Mouse (Mus musculus) forebrain, embryonic 13.5 days (tissue): ENCODE results near the gene Srcin1. TPM values are rescaled to one million over a fixed set of nuclear protein-coding genes. Genes with fewer than 3 reads are reported as not detected.

ENCODE experiments used
- ATAC-seq: fragments of 200-750 bp; cut with Nextera tagmentation; 2 replicates; pipeline ENCODE4 v1.8.0; 2017
- H3K27ac ChIP-seq: fragments of 300-500 bp; sonication (generic); 2 replicates; pipeline ENCODE4 v1.5.1; 2015; ENCODE audit warnings: inconsistent platforms, mild to moderate bottlenecking, moderate library complexity
- H3K27me3 ChIP-seq: fragments of 300-500 bp; sonication (generic); 2 replicates; pipeline ENCODE4 v1.6.1; 2015; ENCODE audit warnings: mild to moderate bottlenecking, inconsistent platforms
- H3K36me3 ChIP-seq: fragments of 300-500 bp; sonication (generic); 2 replicates; pipeline ENCODE4 v1.6.1; 2015; ENCODE audit warnings: mild to moderate bottlenecking, inconsistent platforms; ENCODE audit not compliant: poor library complexity, severe bottlenecking
- H3K4me1 ChIP-seq: fragments of 300-500 bp; sonication (generic); 2 replicates; pipeline ENCODE4 v1.6.1; 2015; ENCODE audit warnings: inconsistent platforms
- H3K4me2 ChIP-seq: fragments of 300-500 bp; sonication (generic); 2 replicates; pipeline ENCODE4 v1.6.1; 2015; ENCODE audit warnings: inconsistent platforms, mild to moderate bottlenecking, moderate library complexity
- H3K4me3 ChIP-seq: fragments of 300-500 bp; sonication (generic); 2 replicates; pipeline ENCODE4 v1.5.1; 2015; ENCODE audit warnings: mild to moderate bottlenecking, inconsistent platforms
- H3K9ac ChIP-seq: fragments of 300-500 bp; sonication (generic); 2 replicates; pipeline ENCODE4 v1.6.1; 2015; ENCODE audit warnings: mild to moderate bottlenecking, inconsistent platforms
- H3K9me3 ChIP-seq: fragments of 300-500 bp; sonication (generic); replicated peaks from 2 replicates; pipeline ENCODE4 v1.6.1; 2016; ENCODE audit warnings: inconsistent platforms
- WGBS: fragments of 180-500 bp; shearing (Covaris S2); methylation state at CpG from one replicate; pipeline ENCODE4 v1.1.7; 2015; 5-methylcytosine and 5-hydroxymethylcytosine counted together
- polyA plus RNA-seq: library from polyadenylated mRNA; unstranded; fragments of >200 nt; fragmentation: Nextera tagmentation; extraction: Ambion mirVana; gene quantifications from 2 replicates; pipeline ENCODE4 v1.2.1, GENCODE M21; 2015

The Srcin1 gene
- polyA plus RNA-seq, 1 experiment from 2014 or later: 5.6 TPM

- Histone ChIP-seq H3K4me3 (no peak overlapping the region), H3K27ac (no peak overlapping the region), H3K9ac (no peak overlapping the region), H3K27me3 (peaks cover 27% of the 10 kb centered on the region), H3K4me1 (no peaks in the 10 kb centered on the region), H3K9me3 (no peaks in the 10 kb centered on the region), H3K4me2 (no peak overlapping the region), H3K36me3 (peaks cover 54% of the 10 kb centered on the region)
- ATAC-seq: no peak
- 78% methylated on average over 10 of the region's 10 CpGs for WGBS
Measured at GRCm38 (mm10) chr11:97466444-97467160, 109.4 kb downstream of the Srcin1 start.

GRCm38 (mm10) chr11:97465957-97466356, 110.0 kb downstream of the Srcin1 start:
- Histone ChIP-seq H3K4me1 (no peaks in the 10 kb centered on the region), H3K27ac (no peak overlapping the region), H3K9ac (no peak overlapping the region), H3K4me3 (no peak overlapping the region), H3K4me2 (no peak overlapping the region), H3K27me3 (peaks cover 32% of the 10 kb centered on the region), H3K9me3 (no peaks in the 10 kb centered on the region), H3K36me3 (peaks cover 54% of the 10 kb centered on the region)
- WGBS: 81% methylated on average over 12 of the region's 12 CpGs
- ATAC-seq: no peak

GRCm38 (mm10) chr11:97463991-97464390, 112.0 kb downstream of the Srcin1 start:
- no peak overlapping the region for H3K27ac ChIP-seq
- peaks cover 63% of the 10 kb centered on the region for H3K36me3 ChIP-seq
- H3K9ac ChIP-seq: no peak overlapping the region; the same call in 1 of the 2 replicates
- H3K4me1 ChIP-seq: no peaks in the 10 kb centered on the region
- H3K4me3 ChIP-seq: no peak overlapping the region
- no peak for ATAC-seq
- peaks cover 32% of the 10 kb centered on the region for H3K27me3 ChIP-seq
- no peak overlapping the region for H3K4me2 ChIP-seq
- no peaks in the 10 kb centered on the region for H3K9me3 ChIP-seq
- 86% methylated on average over 4 of the region's 4 CpGs for WGBS

GRCm38 (mm10) chr11:97463166-97463565, 112.8 kb downstream of the Srcin1 start:
- ATAC-seq: no peak
- Histone ChIP-seq H3K27ac (no peak overlapping the region), H3K4me1 (no peaks in the 10 kb centered on the region), H3K9ac (no peak overlapping the region), H3K4me3 (no peak overlapping the region), H3K36me3 (peaks cover 69% of the 10 kb centered on the region), H3K27me3 (peaks cover 32% of the 10 kb centered on the region), H3K4me2 (no peak overlapping the region), H3K9me3 (no peaks in the 10 kb centered on the region)
- 30% methylated on average over 30 of the region's 33 CpGs for WGBS

GRCm38 (mm10) chr11:97462538-97462937, 113.4 kb downstream of the Srcin1 start:
- Histone ChIP-seq H3K27me3 (peaks cover 32% of the 10 kb centered on the region), H3K9me3 (no peaks in the 10 kb centered on the region), H3K4me2 (no peak overlapping the region), H3K27ac (no peak overlapping the region), H3K9ac (no peak overlapping the region), H3K36me3 (peaks cover 75% of the 10 kb centered on the region), H3K4me3 (no peak overlapping the region), H3K4me1 (no peaks in the 10 kb centered on the region)
- no peak for ATAC-seq
- 89% methylated on average over 6 of the region's 6 CpGs for WGBS

GRCm38 (mm10) chr11:97461307-97461820, 114.6 kb downstream of the Srcin1 start:
- Histone ChIP-seq H3K4me1 (no peaks in the 10 kb centered on the region), H3K9me3 (no peaks in the 10 kb centered on the region), H3K9ac (no peak overlapping the region), H3K4me3 (no peak overlapping the region), H3K36me3 (peaks cover 77% of the 10 kb centered on the region), H3K27me3 (peaks cover 32% of the 10 kb centered on the region), H3K4me2 (no peak overlapping the region), H3K27ac (no peak overlapping the region)
- peak; percentile 41; the same call in 1 of the 2 replicates for ATAC-seq
- 85% methylated on average over 3 of the region's 3 CpGs for WGBS

Other genes with a start within 250 kb of the Srcin1 start
- gene Gpr179, start 224.1 kb downstream of the Srcin1 start, polyA plus RNA-seq: 0.19 and 0.25 TPM in 2 replicates
- 7.7 and 8.6 TPM in 2 replicates for gene Socs7, start 213.6 kb downstream of the Srcin1 start, polyA plus RNA-seq
- 3.6 and 4.4 TPM in 2 replicates for gene Arhgap23, start 160.7 kb downstream of the Srcin1 start, polyA plus RNA-seq
- 0.46 and 1.0 TPM in 2 replicates for gene 4933428G20Rik, start 75.8 kb downstream of the Srcin1 start, polyA plus RNA-seq
- 3.5 and 3.9 TPM in 2 replicates for gene Epop, start 53.5 kb upstream of the Srcin1 start, polyA plus RNA-seq
- 3.2 and 3.5 TPM in 2 replicates for gene Mllt6, start 87.2 kb upstream of the Srcin1 start, polyA plus RNA-seq
- 12.8 and 17.3 TPM in 2 replicates for gene Cisd3, start 109.6 kb upstream of the Srcin1 start, polyA plus RNA-seq
- gene Pcgf2, start 124.3 kb upstream of the Srcin1 start, polyA plus RNA-seq: 21.5 and 22.9 TPM in 2 replicates
- gene Psmb3, start 127.2 kb upstream of the Srcin1 start, polyA plus RNA-seq: 559 and 571 TPM in 2 replicates
- gene Pip4k2b, start 168.5 kb upstream of the Srcin1 start, polyA plus RNA-seq: 3.5 and 4.2 TPM in 2 replicates
- 18.0 and 20.1 TPM in 2 replicates for gene Cwc25, start 190.4 kb upstream of the Srcin1 start, polyA plus RNA-seq
- 0.62 and 0.76 TPM in 2 replicates for gene 1700001P01Rik, start 199.7 kb upstream of the Srcin1 start, polyA plus RNA-seq
- gene Rpl23, start 206.3 kb upstream of the Srcin1 start, polyA plus RNA-seq: 386 and 461 TPM in 2 replicates
- 95.3 and 109 TPM in 2 replicates for gene Lasp1, start 222.8 kb upstream of the Srcin1 start, polyA plus RNA-seq